Mouse (Mus musculus) layer of hippocampus, adult 9-11 months (tissue): ENCODE results near the gene Il10rb.

Experiments
- DNase-seq: peaks from one replicate; pipeline ENCODE4 v3.0.0; 2022

Il10rb gene

DNA sequence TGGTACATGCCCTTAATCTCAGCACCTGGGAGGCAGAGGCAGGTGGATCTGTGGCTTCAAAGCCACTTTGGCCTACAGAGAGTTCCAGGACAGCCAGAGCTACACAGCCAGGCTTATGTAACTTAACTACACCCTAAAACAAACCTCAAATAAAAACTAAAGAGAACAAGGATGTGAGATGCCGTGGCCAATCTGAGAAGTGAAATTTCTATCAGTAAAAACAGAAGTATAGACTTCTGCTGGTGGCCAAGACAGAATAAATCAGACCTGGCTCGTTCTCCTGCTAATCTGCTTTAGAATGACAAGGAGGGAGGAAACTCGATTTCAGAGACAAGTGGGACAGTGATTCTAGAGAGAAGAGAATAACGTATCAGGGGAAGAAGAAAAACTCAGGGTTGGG lies 49.9 kb downstream of the Il10rb start:
- DNase-seq = no peak

DNA sequence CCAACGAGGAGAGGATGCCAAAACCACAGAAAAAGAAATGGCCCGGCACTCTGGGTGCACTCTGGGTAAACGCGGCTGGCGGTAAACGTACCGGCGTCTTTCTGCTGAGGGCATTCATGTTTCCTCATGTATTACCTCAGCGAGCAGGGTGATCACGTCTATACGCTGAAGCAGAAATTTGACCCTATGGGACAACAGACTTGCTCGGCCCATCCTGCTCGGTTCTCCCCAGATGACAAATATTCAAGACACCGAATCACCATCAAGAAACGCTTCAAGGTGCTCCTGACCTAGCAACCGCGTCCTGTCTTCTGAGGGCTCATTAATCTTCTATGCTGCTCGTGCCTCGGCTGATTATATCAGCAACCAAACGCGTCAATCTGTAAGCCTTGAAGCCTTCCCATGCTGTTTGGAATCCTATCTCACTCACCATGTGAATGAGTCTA lies 52.4 kb downstream of the Il10rb start:
- DNase-seq = no peak

GRCm38 (mm10) chr16:91458976-91459375 lies 53.0 kb downstream of the Il10rb start:
- DNase-seq = no peak

- no peak for DNase-seq
These were observed 53.4 kb downstream of the Il10rb start for GRCm38 (mm10) chr16:91459396-91459795.

- DNase-seq = no peak
These were observed 53.9 kb downstream of the Il10rb start for GRCm38 (mm10) chr16:91459841-91460370.

GRCm38 (mm10) chr16:91461066-91461638 lies 55.2 kb downstream of the Il10rb start:
- no peak for DNase-seq

DNA sequence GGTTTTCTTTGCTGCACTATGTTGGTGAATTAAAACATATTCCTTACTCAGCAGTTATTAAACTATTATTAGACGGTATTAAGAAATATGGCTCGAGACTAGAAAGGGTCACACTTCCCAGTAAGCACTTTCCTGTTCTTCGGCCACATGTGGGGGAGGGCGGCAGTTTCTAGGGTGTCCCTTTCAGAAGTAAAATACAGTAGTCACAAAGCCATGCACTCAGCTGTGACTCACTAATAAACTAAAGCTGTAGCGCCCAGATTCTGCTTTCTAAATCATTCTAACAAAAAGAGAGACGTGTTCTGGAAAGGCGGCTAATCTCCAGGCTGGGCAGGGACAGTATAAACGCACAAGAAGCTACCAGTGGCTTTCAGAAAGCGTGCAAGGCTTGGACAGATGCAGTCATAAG lies 55.8 kb downstream of the Il10rb start:
- no peak for DNase-seq

DNA sequence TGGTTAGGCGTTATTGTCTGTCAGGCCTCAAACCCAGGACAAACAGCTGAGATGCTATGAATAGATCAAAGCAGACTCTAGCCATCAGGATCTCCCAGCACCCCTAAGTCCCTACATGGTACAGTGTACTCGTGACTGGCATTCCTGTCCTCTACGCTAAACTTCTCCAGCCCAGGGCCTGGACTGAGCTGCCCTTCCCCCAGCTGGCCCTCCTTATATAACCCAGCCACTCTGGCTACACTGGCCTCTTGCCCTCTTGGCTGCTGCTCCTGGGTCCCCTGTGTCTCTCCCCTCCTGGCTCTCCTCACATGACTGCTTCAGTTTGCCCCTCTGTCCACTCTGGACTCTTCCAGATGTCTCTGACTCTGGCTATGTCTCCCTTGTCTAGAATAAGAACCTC lies 56.7 kb downstream of the Il10rb start:
- DNase-seq = no peak

- no peak for DNase-seq
These were observed 57.4 kb downstream of the Il10rb start for GRCm38 (mm10) chr16:91463400-91463799.

DNA sequence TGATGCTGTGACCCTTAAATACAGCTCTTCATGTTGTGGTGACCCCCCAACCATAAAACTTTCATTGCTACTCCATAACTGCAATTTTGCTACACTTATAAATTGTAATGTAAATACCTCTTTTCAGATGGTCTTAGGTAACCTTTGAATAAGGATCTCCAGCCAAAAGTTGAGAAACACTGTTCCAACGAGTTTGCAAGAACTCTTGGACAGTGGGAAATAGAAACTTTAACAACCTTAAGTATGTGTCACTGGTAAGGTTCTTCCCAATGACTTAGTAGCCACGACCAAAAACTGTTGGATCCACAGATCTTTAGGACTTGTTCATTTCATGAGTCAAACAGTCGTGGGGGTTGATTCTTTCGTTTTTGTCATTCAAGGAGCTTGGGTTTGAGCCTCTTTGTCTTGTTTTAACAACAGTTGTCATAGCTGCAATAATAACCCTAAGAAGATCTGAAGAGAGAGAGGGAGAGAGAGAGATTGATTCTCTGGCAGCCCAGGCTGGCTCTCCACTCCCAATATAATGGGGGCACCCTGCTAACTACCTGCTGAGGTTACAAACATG lies 58.0 kb downstream of the Il10rb start:
- no peak for DNase-seq

DNA sequence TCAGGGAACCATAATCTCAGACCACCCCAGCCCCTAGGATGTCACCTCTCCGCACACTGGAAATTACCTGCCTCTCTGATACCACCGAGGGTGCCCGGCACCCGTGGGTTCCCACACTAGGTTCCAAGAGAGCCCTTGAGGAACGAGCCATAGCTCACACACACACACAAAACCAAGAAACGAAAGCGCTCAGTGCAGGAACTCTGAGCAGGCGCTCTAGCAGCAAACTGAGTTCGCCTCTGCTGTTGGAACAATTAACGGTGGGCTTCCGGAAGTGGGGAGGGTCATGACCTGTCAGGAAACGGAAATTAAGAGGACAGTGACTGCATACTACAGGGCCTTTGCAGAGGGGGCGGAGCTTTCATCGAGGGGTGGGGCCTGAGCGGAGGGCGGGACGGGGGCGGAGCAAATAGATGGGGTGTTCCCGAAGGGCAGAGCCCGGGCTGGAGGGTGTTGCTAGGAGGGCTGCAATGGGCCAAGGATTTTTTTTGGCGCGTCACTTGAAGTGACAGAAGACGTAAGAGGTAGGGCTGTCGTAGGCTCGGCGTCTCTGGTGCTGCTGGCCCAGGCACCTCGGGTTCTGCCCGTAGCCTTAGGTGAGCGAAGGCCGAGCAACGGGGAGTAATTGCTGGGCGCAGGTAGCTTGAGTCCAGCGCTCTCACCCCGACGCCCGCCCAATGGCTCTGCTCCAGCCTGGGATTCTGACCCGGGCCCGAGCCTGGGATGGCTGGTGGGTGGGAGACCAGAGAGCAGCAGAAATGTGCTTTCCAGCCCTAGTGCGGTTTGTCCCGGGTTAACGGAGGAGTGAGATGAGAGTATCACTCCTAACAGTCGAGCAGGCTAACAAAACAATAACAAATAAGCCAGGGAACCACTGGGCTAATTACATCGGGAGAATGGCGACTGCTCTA lies 58.9 kb downstream of the Il10rb start:
- DNase-seq = peak; percentile 89

- DNase-seq = no peak
These were observed 59.7 kb downstream of the Il10rb start for GRCm38 (mm10) chr16:91465505-91466240.

- DNase-seq = no peak
These were observed 60.6 kb downstream of the Il10rb start for GRCm38 (mm10) chr16:91466566-91466965.

DNA sequence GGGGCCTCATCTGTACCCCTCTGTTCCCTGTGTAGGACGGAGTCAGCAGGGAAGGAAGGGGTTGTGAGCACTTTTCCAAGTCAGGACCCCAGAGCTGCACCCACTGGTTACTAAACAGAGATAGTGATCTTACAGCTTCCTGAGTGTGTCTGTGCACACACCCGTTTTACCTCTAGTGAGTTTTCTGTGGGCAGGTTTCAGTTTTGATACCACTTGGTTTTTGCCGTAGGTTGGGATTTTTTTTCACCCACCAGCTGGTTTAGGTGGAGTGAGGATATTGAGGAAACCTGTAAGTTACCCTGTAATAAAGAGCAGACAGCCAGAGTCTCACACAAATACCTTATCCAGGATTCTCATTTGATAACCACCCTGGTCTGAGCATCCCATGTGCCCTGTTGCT lies 64.5 kb downstream of the Il10rb start:
- DNase-seq = no peak

DNA sequence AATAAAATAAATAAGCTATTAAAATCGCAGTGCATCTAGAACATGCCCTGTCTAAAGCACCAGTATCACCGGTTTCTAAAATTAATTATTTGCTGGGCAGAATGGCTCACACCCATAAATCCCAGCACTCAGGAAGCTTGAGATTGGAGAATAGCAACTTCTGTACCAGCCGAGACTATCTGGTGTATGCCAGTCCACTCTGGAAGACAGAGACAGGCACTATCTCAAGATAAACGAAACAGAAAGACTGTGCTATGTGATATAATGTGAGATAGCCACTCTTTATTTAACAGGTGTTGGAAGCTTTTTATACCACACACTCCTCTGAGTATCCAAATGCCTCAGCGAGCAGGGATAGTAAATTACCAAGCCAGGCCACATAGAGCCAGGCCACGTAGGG lies 65.5 kb downstream of the Il10rb start:
- DNase-seq = no peak
